Mouse (Mus musculus): ENCODE data around the gene Tecr.
"Not testable (repeated sequence)": the region's sequence is repeated elsewhere in the genome, so short reads cannot be mapped to it uniquely, and the experiment has no call there.

DNA sequence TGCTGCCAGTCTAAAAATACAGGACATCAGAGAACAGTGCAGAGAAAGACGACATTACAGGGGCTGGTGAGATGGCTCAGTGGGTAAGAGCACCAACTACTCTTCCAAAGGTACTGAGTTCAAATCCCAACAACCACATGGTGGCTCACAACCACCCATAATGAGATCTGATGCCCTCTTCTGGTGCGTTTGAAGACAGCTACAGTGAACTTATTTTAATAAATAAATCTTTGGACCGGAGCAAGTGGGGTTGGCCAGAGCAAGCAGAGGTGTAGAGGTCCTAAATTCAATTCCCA, 12.8 kb downstream of the Tecr start:
- not testable (repeated sequence) for TF ChIP-seq GATA1 (IDR thresholded peaks at IDR 0.05; ENCODE audit: borderline replicate concordance, low read length); FLI1 (IDR thresholded peaks at IDR 0.05; ENCODE audit: low read length)
